Mouse (Mus musculus): ENCODE data around the gene Gpnmb.

Gene Gpnmb

DNA sequence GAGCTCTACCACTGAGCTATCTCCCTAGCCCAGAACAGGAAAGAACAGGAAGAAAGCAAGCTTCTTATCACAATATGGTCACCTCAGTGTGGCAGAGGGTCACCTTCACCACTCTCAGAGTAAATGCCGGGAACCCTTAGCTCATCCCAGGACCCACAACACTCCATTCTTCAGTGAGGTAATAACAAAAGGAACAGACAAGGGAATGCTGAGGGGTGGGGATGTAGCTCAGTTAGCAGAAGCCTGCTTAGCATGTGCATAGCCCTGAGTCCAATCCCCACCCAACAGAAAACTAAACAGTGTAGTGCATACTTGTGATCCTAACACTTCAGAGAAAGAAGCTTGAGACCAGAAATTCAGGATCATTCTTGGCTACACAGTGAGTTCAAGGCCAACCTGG is 62.7 kb downstream of the Gpnmb start:
- no peak for DNase-seq

DNA sequence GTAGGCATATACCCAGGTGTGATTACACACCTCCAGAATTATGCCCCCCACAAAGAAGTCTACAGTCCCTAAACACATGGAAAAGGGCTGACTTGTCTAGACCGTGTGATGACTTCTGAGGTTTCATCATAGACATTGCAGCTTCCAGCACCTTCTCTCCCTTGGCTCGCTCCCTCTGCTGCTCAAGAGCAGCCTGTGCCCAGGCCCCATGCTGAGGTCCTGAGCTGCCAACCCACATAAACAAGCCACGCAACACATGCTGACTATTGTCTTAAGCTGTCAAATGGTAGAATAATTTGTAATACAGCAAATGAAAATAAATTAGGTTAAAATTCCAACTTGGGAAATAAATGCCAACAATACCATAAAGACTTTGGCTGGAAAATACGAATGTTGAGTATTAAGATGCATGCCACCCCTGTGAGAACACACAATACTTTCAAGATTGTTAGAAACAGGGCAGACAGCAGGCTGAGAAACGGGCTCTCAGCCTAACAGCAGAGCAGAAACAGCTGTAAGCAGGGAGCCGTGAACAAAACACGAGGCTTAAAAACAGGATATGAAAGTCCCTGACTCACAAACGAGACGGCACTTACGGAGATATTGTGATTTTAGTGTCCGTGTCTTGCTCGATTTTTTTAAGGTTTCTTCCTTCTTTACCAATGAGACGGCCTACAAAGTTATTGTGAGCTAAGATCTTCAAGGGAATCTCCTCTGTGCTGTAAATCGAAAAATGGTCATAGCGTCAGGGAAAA is 70.6 kb downstream of the Gpnmb start:
- peak; percentile 50 to 69 for DNase-seq

DNA sequence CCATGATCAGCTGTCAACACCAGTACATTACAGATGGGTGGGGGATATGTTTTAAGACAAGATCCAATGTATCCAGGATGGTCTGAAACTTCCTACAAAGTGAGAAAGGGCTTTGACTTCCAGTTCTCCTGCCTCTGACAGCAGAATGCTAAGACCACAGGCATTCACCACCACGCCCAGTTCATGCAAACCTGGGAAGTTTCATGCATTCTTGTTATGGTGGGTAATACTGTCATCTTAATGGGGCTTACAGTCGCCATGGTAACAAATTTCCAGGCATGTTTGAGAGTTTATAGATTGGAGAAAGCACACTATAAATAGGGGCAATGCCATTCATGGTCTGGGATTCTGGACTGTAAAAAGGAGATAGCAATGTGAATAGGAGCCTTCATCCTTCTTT is 72.8 kb downstream of the Gpnmb start:
- no peak for DNase-seq

DNA sequence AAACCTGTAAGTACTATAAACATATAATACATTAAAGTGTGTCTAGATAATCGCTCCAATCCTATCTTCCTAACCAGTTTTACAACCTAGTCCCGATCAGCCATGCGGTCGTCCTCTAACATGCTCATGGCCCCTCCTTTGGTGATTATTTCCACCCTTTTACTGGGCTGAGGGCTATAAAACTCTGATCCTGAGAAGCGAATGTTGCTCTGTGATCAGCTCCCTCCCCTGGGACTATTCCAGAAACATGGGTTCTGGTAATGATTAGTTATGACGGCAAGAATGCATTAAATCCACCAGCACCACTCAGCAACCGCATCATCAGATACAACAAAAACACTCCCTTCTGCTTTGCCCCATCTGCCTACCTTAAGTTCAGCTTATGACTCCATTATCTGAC is 77.5 kb downstream of the Gpnmb start:
- no peak for DNase-seq

DNA sequence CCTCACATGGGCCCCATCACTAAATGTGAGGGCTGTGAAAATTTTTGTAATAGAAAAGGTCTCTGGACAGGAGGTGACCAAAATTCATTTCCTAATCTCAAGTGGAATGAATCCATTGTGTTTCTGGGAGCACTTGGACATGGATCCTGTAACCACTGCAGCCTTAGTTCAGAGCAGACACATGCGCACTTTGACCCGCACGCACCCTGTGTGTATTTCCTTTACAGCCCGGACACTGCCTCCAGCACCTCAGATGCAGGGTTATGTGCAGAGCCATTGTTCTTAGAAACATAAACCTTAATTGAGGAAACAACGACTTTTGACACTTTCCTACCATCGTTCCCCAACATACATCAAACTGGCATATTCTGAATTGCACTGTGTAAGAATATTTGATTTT is 78.1 kb downstream of the Gpnmb start:
- no peak for DNase-seq

DNA sequence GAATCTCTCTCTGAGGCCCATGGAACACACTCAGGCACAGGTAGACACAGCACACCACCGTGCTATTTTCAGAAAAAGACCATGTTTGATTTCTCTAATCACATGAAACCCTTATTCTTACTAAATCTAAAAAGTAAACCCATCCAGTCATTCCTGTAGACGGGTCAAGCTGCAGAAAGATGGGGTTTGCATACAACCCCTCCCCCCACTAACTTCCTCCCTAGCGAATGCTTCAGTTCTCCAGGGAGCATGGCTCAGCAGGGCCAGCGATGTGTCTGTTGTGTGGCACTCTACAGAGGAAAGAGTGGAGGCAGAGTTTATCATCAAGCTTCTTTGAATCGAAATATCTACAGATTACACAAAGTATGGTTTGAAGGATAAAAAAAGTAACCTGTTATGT is 79.2 kb downstream of the Gpnmb start:
- no peak for DNase-seq

DNA sequence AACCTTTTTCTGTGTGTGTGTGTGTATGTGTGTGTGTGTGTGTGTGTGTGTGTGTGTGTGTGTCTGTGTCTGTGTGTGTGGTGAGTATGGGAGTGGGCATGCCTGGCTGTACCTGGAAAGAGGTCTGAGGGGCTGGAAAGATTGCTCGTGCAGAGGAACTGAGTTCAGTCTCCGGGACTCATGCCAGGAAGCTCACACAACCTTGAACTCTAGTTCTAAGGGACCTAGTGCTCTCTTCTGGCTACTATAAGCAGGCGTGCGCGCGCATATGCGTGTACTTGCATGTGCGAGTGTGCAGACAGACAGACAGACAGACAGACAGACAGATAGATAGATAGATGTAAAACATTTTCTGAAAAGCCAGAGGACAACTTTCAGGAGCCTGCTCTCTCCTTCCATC is 79.9 kb downstream of the Gpnmb start:
- no peak for DNase-seq

DNA sequence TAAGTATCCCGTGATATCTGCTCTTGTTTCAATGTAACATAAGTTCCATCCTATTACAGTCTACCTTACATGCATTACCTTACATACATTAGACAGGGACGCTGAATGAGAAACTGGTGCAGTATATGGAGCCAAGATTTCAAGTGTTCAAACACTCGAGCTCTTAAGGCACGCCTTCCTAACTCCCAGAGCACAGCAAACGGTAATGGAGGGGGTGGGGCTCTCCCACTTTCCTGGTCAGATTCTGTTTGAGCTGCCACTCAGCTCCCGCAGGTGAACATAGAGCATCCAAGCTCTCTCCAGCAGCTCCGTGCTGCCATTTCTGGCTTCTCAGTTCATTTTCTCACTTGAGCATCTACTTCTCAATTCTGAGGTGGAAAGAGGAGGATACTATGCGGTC is 82.1 kb downstream of the Gpnmb start:
- no peak for DNase-seq

DNA sequence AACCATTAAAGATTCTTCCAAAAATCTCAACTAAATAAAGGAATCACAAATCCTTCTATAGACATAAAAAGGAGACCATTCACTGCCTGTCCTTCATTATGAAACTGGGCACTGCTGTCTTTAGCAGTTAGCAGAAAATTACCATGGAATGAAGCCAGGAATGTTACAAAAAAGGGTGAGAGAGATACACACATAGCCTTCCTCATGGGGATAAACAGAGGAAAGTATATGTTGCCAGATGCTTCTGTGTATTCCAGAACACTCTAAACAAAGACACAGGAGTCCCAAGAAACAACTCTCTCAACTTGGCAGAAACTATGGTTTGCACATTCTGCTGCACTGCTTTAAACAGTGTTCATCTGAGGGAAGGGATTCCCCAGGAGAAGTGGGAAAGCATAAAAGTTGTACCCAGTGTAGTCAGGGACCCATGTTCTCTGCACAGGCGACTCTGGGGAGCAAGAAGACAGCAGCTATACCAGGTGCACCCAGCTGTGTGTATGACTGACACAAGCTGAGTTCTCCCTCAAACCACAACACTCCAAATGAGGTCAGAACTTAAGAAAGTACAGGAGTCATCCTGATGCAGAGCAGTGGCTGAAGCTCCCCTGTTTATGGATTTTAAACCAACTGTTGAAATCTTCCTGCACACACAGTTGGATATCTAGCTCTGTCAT is 83.3 kb downstream of the Gpnmb start:
- DNase-seq, result no peak

DNA sequence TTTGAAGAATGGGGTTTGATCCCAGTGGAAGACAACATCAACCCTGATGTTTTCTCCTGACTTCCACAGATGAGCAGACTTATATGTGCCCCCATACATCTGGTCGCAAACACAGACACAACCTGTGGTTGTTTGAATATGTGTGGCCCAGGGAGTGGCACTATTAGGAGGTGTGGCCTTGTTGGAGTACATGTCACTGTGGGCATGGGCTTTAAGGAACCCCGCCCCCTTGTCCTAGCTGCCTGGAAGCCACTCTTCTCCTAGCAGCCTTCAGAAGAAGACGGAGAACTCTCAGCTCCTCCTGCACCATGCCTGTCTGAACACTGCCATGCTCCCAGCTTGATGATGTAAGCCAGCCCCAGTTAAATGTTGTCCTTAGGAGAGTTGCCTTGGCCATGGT is 84.0 kb downstream of the Gpnmb start:
- no peak for DNase-seq

All from cerebellum, postnatal 25 days (tissue).